Mouse (Mus musculus) small intestine, adult 2 months (tissue): ENCODE data around the gene Ncbp3. TPM values are rescaled to one million over a fixed set of nuclear protein-coding genes. Genes with fewer than 3 reads are reported as not detected.
A peak's percentile ranks its signal among the peaks of the same experiment; 100 is the strongest.

ENCODE experiments used
- H3K27ac ChIP-seq: fragments of 200-500 bp; 2 replicates; pipeline ENCODE4 v1.5.1; 2012; ENCODE audit warnings: low read depth, low read length, control low read depth, inconsistent platforms; ENCODE audit not compliant: insufficient read depth
- H3K27me3 ChIP-seq: fragments of 200-500 bp; 2 replicates; pipeline ENCODE4 v1.6.1; 2012; ENCODE audit warnings: mild to moderate bottlenecking, moderate library complexity, low read length, inconsistent platforms; ENCODE audit not compliant: control insufficient read depth, insufficient read depth
- H3K36me3 ChIP-seq: fragments of 200-500 bp; 2 replicates; pipeline ENCODE4 v1.6.1; 2012; ENCODE audit warnings: mild to moderate bottlenecking, low read length, control low read depth, inconsistent platforms; ENCODE audit not compliant: control insufficient read depth, insufficient read depth
- H3K4me1 ChIP-seq: fragments of 200-500 bp; 2 replicates; pipeline ENCODE4 v1.6.1; 2012; ENCODE audit warnings: low read length, inconsistent platforms, mixed read lengths; ENCODE audit not compliant: control insufficient read depth, insufficient read depth, insufficient read length
- H3K4me3 ChIP-seq: fragments of 200-500 bp; 2 replicates; pipeline ENCODE4 v1.5.1; 2012; ENCODE audit warnings: low read depth, mild to moderate bottlenecking, control low read depth, inconsistent platforms, low read length, moderate library complexity
- CTCF ChIP-seq: fragments of 200-500 bp; IDR thresholded peaks from 2 replicates; pipeline ENCODE4 v1.5.1; 2012; ENCODE audit warnings: low read depth, mild to moderate bottlenecking, control low read depth, inconsistent platforms, low read length, moderate library complexity, mixed read lengths; ENCODE audit not compliant: insufficient replicate concordance, insufficient read length; ENCODE audit errors: extremely low read depth
- POLR2A ChIP-seq: fragments of 200-500 bp; IDR thresholded peaks from 2 replicates; pipeline ENCODE4 v1.6.1; 2012; ENCODE audit warnings: low read depth, mild to moderate bottlenecking, control low read depth, inconsistent platforms, low read length, moderate library complexity
- WGBS: fragments of 180-500 bp; shearing (Covaris S2); methylation state at CpG from one replicate; pipeline ENCODE4 v1.1.7; 2018; 5-methylcytosine and 5-hydroxymethylcytosine counted together
- polyA plus RNA-seq: library from polyadenylated mRNA; depleted of rRNA; stranded (reverse); fragments of >200 nt; gene quantifications from 2 replicates; pipeline ENCODE4 v1.2.3, GENCODE M21; 2012

The Ncbp3 gene
- polyA plus RNA-seq, 1 experiment = 1.3 TPM

DNA sequence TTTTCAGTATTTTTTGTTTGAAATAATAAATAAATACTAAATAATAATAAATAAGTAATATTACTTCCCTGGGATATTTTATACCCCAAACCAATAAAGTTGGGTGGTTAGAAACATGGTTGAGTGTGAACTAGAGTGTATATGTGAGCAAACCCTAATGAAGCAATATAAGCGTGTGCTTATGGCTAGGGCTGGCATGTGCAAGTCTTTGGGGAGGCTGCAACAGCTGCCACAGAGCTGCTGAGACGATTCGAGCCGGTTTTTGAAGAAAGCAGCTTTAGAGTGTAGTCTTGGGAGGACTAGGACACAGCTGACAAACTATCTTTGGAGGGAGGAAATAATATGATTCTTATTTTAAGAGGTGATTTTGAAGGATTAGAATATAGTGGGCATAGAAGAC, 28.7 kb downstream of the Ncbp3 start:
- TF ChIP-seq CTCF (no peak), POLR2A (no peak)
- H3K4me1 ChIP-seq = no peaks in the 10 kb centered on the region
- H3K4me3 ChIP-seq = no peak overlapping the region
- no peak overlapping the region for H3K27ac ChIP-seq
- 85% methylated on average over 4 of the region's 4 CpGs for WGBS
- H3K36me3 ChIP-seq = peaks cover 75% of the 10 kb centered on the region
- no peaks in the 10 kb centered on the region for H3K27me3 ChIP-seq

GRCm38 (mm10) chr11:73076733-73077132, 29.1 kb downstream of the Ncbp3 start:
- Histone ChIP-seq H3K36me3 (peaks cover 73% of the 10 kb centered on the region), H3K27me3 (no peaks in the 10 kb centered on the region), H3K4me1 (no peaks in the 10 kb centered on the region), H3K27ac (no peak overlapping the region), H3K4me3 (no peak overlapping the region)
- WGBS = 75% methylated on average over 4 of the region's 4 CpGs
- TF ChIP-seq POLR2A (no peak), CTCF (no peak)

DNA sequence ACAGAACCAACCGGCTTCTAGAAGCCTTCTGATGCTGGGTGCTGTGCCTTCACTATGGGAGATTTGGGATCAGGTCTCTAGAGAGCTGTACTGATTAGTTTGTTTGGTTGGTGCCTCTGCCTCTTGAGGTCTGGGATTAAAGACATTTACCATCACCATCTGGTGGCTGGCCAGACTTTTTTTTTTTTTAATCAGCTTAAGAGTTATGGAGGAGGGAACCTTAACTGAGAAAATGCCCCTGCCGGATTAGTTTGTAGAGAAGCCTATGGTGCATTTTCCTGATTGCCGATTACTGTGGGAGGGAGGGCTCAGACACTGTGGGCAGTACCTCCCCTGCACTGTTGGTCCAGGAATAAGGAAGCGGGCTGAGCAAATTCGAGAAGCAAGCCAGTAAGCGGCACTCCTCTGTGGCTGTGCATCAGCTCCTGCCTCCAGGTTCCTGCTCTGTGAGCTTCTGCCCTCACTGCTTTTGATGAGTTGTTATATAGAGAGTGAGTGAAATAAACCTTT, 29.7 kb downstream of the Ncbp3 start:
- TF ChIP-seq POLR2A = no peak
- no peak for TF ChIP-seq CTCF
- H3K4me1 ChIP-seq = no peaks in the 10 kb centered on the region
- H3K27ac ChIP-seq = no peak overlapping the region
- WGBS = 87% methylated on average over 6 of the region's 6 CpGs
- H3K36me3 ChIP-seq = peaks cover 73% of the 10 kb centered on the region
- no peak overlapping the region for H3K4me3 ChIP-seq
- H3K27me3 ChIP-seq = no peaks in the 10 kb centered on the region

GRCm38 (mm10) chr11:73078615-73079014, 31.0 kb downstream of the Ncbp3 start:
- Histone ChIP-seq H3K27ac (no peak overlapping the region), H3K27me3 (no peaks in the 10 kb centered on the region), H3K4me1 (no peaks in the 10 kb centered on the region), H3K36me3 (peaks cover 63% of the 10 kb centered on the region), H3K4me3 (no peak overlapping the region)
- 90% methylated on average over 8 of the region's 8 CpGs for WGBS
- no peak for TF ChIP-seq CTCF
- TF ChIP-seq POLR2A = no peak

DNA sequence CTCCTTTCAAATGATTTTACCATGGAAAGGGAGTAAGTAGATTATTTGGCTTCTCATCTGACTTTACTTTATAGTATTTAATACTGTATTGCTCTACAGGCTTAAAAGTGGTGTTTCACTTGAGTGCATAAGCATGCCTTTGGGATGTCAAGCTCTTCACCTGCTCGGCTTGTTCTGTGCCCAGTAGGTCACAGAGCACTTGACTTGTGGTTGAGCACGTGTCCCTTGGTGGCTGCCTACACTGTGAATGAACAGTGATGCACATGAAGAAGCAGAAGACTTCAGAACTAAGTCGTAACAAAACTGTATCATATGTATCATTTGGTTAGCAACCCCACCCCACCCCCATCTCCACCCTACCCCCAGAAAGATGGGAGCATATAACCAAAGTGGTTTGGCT, 32.7 kb downstream of the Ncbp3 start:
- peaks cover 8% of the 10 kb centered on the region for H3K4me1 ChIP-seq
- no peak overlapping the region for H3K4me3 ChIP-seq
- no peak for TF ChIP-seq POLR2A
- no peak for TF ChIP-seq CTCF
- no peaks in the 10 kb centered on the region for H3K27me3 ChIP-seq
- 88% methylated on average over 3 of the region's 3 CpGs for WGBS
- H3K36me3 ChIP-seq = peaks cover 47% of the 10 kb centered on the region
- no peak overlapping the region for H3K27ac ChIP-seq

- H3K4me1 ChIP-seq = peaks cover 9% of the 10 kb centered on the region
- H3K27ac ChIP-seq = peak overlapping the region; percentile 32; the same call in 1 of the 2 replicates
- TF ChIP-seq CTCF (no peak), POLR2A (no peak)
- peaks cover 14% of the 10 kb centered on the region for H3K36me3 ChIP-seq
- WGBS = 54% methylated on average over 6 of the region's 6 CpGs
- no peak overlapping the region for H3K4me3 ChIP-seq
- H3K27me3 ChIP-seq = no peaks in the 10 kb centered on the region
Measured at GRCm38 (mm10) chr11:73084303-73084702, 36.7 kb downstream of the Ncbp3 start.

- TF ChIP-seq POLR2A (no peak), CTCF (no peak)
- H3K4me1 ChIP-seq = peaks cover 9% of the 10 kb centered on the region
- H3K27me3 ChIP-seq = no peaks in the 10 kb centered on the region
- H3K36me3 ChIP-seq = peaks cover 10% of the 10 kb centered on the region
- H3K27ac ChIP-seq = peak overlapping the region; percentile 28; the same call in 1 of the 2 replicates
- 28% methylated on average over 10 of the region's 10 CpGs for WGBS
- H3K4me3 ChIP-seq = no peak overlapping the region
Measured at GRCm38 (mm10) chr11:73084804-73085231, 37.2 kb downstream of the Ncbp3 start.
